Mouse (Mus musculus) embryonic facial prominence, embryonic 15.5 days (tissue): ENCODE results near the gene Dtl. TPM values are rescaled to one million over a fixed set of nuclear protein-coding genes. Genes with fewer than 3 reads are reported as not detected.

Source experiments
- ATAC-seq: fragments of 200-750 bp; cut with Nextera tagmentation; 2 replicates; pipeline ENCODE4 v1.8.0; 2017; ENCODE audit warnings: low read depth, moderate TSS enrichment; ENCODE audit not compliant: insufficient number of reproducible peaks, low FRiP score, low TSS enrichment
- H3K27ac ChIP-seq: fragments of 300-500 bp; sonication (generic); replicated peaks from 2 replicates; pipeline ENCODE4 v1.5.1; 2015; ENCODE audit warnings: mild to moderate bottlenecking, inconsistent platforms
- H3K27me3 ChIP-seq: fragments of 300-500 bp; sonication (generic); 2 replicates; pipeline ENCODE4 v1.6.1; 2015; ENCODE audit warnings: inconsistent platforms
- H3K36me3 ChIP-seq: fragments of 300-500 bp; sonication (generic); 2 replicates; pipeline ENCODE4 v1.6.1; 2015; ENCODE audit warnings: mild to moderate bottlenecking, inconsistent platforms
- H3K4me1 ChIP-seq: fragments of 300-500 bp; sonication (generic); 2 replicates; pipeline ENCODE4 v1.6.1; 2015; ENCODE audit warnings: inconsistent platforms
- H3K4me2 ChIP-seq: fragments of 300-500 bp; sonication (generic); replicated peaks from 2 replicates; pipeline ENCODE4 v1.6.1; 2015; ENCODE audit warnings: mild to moderate bottlenecking, inconsistent platforms
- H3K4me3 ChIP-seq: fragments of 300-500 bp; sonication (generic); replicated peaks from 2 replicates; pipeline ENCODE4 v1.5.1; 2015; ENCODE audit warnings: mild to moderate bottlenecking, inconsistent platforms
- H3K9ac ChIP-seq: fragments of 300-500 bp; sonication (generic); 2 replicates; pipeline ENCODE4 v1.6.1; 2015; ENCODE audit warnings: inconsistent platforms
- H3K9me3 ChIP-seq: fragments of 300-500 bp; sonication (generic); replicated peaks from 2 replicates; pipeline ENCODE4 v1.6.1; 2016; ENCODE audit warnings: inconsistent platforms
- WGBS: fragments of 180-500 bp; shearing (Covaris S2); methylation state at CpG from one replicate; pipeline ENCODE4 v1.1.7; 2015; 5-methylcytosine and 5-hydroxymethylcytosine counted together
- polyA plus RNA-seq: library from polyadenylated mRNA; unstranded; fragments of >200 nt; fragmentation: Nextera tagmentation; extraction: Ambion mirVana; gene quantifications from 2 replicates; pipeline ENCODE4 v1.2.1, GENCODE M21; 2015

Dtl gene
- polyA plus RNA-seq, 1 experiment from 2014 or later: 45.0 TPM

- Histone ChIP-seq H3K4me1 (no peaks in the 10 kb centered on the region), H3K4me2 (no peak overlapping the region), H3K9ac (no peak overlapping the region), H3K36me3 (peaks cover 90% of the 10 kb centered on the region), H3K27me3 (no peaks in the 10 kb centered on the region), H3K4me3 (no peak overlapping the region), H3K27ac (no peak overlapping the region), H3K9me3 (no peaks in the 10 kb centered on the region)
- WGBS: 94% methylated on average over 1 of the region's 1 CpGs
- ATAC-seq: no peak
These were observed 34.2 kb upstream of the Dtl start for GRCm38 (mm10) chr1:191609578-191609977.

- 91% methylated on average over 6 of the region's 6 CpGs for WGBS
- Histone ChIP-seq H3K27me3 (no peaks in the 10 kb centered on the region), H3K4me2 (no peak overlapping the region), H3K9me3 (no peaks in the 10 kb centered on the region), H3K27ac (no peak overlapping the region), H3K4me3 (no peak overlapping the region), H3K4me1 (no peaks in the 10 kb centered on the region), H3K36me3 (peaks cover 86% of the 10 kb centered on the region), H3K9ac (no peak overlapping the region)
- no peak for ATAC-seq
These were observed 33.7 kb upstream of the Dtl start for GRCm38 (mm10) chr1:191609051-191609450.

- H3K27me3 ChIP-seq: no peaks in the 10 kb centered on the region
- no peak overlapping the region for H3K4me3 ChIP-seq
- 65% methylated on average over 3 of the region's 3 CpGs for WGBS
- no peak overlapping the region for H3K4me2 ChIP-seq
- H3K9ac ChIP-seq: no peak overlapping the region
- H3K27ac ChIP-seq: no peak overlapping the region
- no peak for ATAC-seq
- peaks cover 70% of the 10 kb centered on the region for H3K36me3 ChIP-seq
- H3K4me1 ChIP-seq: no peaks in the 10 kb centered on the region
- no peaks in the 10 kb centered on the region for H3K9me3 ChIP-seq
These were observed 29.3 kb upstream of the Dtl start for GRCm38 (mm10) chr1:191604690-191605089.

- no peak for ATAC-seq
- peaks cover 59% of the 10 kb centered on the region for H3K36me3 ChIP-seq
- H3K4me3 ChIP-seq: no peak overlapping the region
- no peaks in the 10 kb centered on the region for H3K4me1 ChIP-seq
- 79% methylated on average over 5 of the region's 5 CpGs for WGBS
- H3K27ac ChIP-seq: no peak overlapping the region
- H3K27me3 ChIP-seq: no peaks in the 10 kb centered on the region
- H3K4me2 ChIP-seq: no peak overlapping the region
- H3K9me3 ChIP-seq: no peaks in the 10 kb centered on the region
- no peak overlapping the region for H3K9ac ChIP-seq
These were observed 23.9 kb upstream of the Dtl start for GRCm38 (mm10) chr1:191599210-191599609.

- peaks cover 56% of the 10 kb centered on the region for H3K36me3 ChIP-seq
- H3K4me1 ChIP-seq: no peaks in the 10 kb centered on the region
- 94% methylated on average over 8 of the region's 8 CpGs for WGBS
- H3K9me3 ChIP-seq: no peaks in the 10 kb centered on the region
- no peak overlapping the region for H3K27ac ChIP-seq
- H3K9ac ChIP-seq: no peak overlapping the region
- H3K27me3 ChIP-seq: no peaks in the 10 kb centered on the region
- H3K4me3 ChIP-seq: no peak overlapping the region
- no peak overlapping the region for H3K4me2 ChIP-seq
- no peak for ATAC-seq
These were observed 20.7 kb upstream of the Dtl start for GRCm38 (mm10) chr1:191596076-191596475.

GRCm38 (mm10) chr1:191592016-191592720 lies 16.8 kb upstream of the Dtl start:
- ATAC-seq: no peak
- H3K9ac ChIP-seq: no peak overlapping the region

GRCm38 (mm10) chr1:191588749-191589148 lies 13.4 kb upstream of the Dtl start:
- Histone ChIP-seq H3K4me3 (no peak overlapping the region), H3K9ac (no peak overlapping the region), H3K9me3 (no peaks in the 10 kb centered on the region), H3K36me3 (peaks cover 68% of the 10 kb centered on the region), H3K27me3 (no peaks in the 10 kb centered on the region), H3K4me2 (no peak overlapping the region), H3K27ac (no peak overlapping the region), H3K4me1 (no peaks in the 10 kb centered on the region)
- WGBS: 94% methylated on average over 2 of the region's 2 CpGs
- no peak for ATAC-seq

More at GRCm38 (mm10) chr1:191592016-191592720, 16.8 kb upstream of the Dtl start:
- Histone ChIP-seq H3K9me3 (no peaks in the 10 kb centered on the region), H3K27ac (no peak overlapping the region), H3K4me2 (no peak overlapping the region), H3K27me3 (no peaks in the 10 kb centered on the region), H3K36me3 (peaks cover 64% of the 10 kb centered on the region), H3K4me3 (no peak overlapping the region), H3K4me1 (no peaks in the 10 kb centered on the region)
- WGBS: 73% methylated on average over 12 of the region's 12 CpGs

- Histone ChIP-seq H3K4me2 (no peak overlapping the region), H3K27me3 (no peaks in the 10 kb centered on the region), H3K4me3 (no peak overlapping the region), H3K9ac (no peak overlapping the region), H3K4me1 (no peaks in the 10 kb centered on the region), H3K9me3 (no peaks in the 10 kb centered on the region), H3K27ac (no peak overlapping the region), H3K36me3 (peaks cover 69% of the 10 kb centered on the region)
- no peak for ATAC-seq
- 91% methylated on average over 3 of the region's 3 CpGs for WGBS
These were observed 11.7 kb upstream of the Dtl start for GRCm38 (mm10) chr1:191587062-191587461.

- no peak overlapping the region for H3K27ac ChIP-seq
- H3K9me3 ChIP-seq: no peaks in the 10 kb centered on the region
- no peaks in the 10 kb centered on the region for H3K4me1 ChIP-seq
- no peak overlapping the region for H3K4me2 ChIP-seq
- ATAC-seq: no peak
- H3K4me3 ChIP-seq: no peak overlapping the region
- WGBS: 84% methylated on average over 2 of the region's 2 CpGs
- H3K27me3 ChIP-seq: no peaks in the 10 kb centered on the region
- no peak overlapping the region for H3K9ac ChIP-seq
- H3K36me3 ChIP-seq: peaks cover 67% of the 10 kb centered on the region
These were observed 10.4 kb upstream of the Dtl start for GRCm38 (mm10) chr1:191585704-191586103.

- 90% methylated on average over 4 of the region's 4 CpGs for WGBS
- ATAC-seq: no peak
- Histone ChIP-seq H3K36me3 (peaks cover 60% of the 10 kb centered on the region), H3K9ac (no peak overlapping the region), H3K4me3 (no peak overlapping the region), H3K9me3 (no peaks in the 10 kb centered on the region), H3K27me3 (no peaks in the 10 kb centered on the region), H3K4me1 (no peaks in the 10 kb centered on the region), H3K4me2 (no peak overlapping the region), H3K27ac (no peak overlapping the region)
These were observed 9.1 kb upstream of the Dtl start for GRCm38 (mm10) chr1:191584483-191584882.

GRCm38 (mm10) chr1:191583836-191584235 lies 8.5 kb upstream of the Dtl start:
- Histone ChIP-seq H3K4me2 (no peak overlapping the region), H3K27ac (no peak overlapping the region), H3K4me3 (no peak overlapping the region), H3K36me3 (peaks cover 55% of the 10 kb centered on the region), H3K9me3 (no peaks in the 10 kb centered on the region), H3K27me3 (no peaks in the 10 kb centered on the region), H3K4me1 (no peaks in the 10 kb centered on the region), H3K9ac (no peak overlapping the region)
- 96% methylated on average over 4 of the region's 4 CpGs for WGBS
- ATAC-seq: no peak

- Histone ChIP-seq H3K27ac (no peak overlapping the region), H3K36me3 (peaks cover 36% of the 10 kb centered on the region), H3K9ac (no peak overlapping the region), H3K27me3 (no peaks in the 10 kb centered on the region), H3K9me3 (no peaks in the 10 kb centered on the region), H3K4me3 (no peak overlapping the region), H3K4me1 (peaks cover 16% of the 10 kb centered on the region), H3K4me2 (no peak overlapping the region)
- 67% methylated on average over 4 of the region's 4 CpGs for WGBS
- no peak for ATAC-seq
These were observed 6.3 kb upstream of the Dtl start for GRCm38 (mm10) chr1:191581641-191582040.
